Mouse (Mus musculus) liver, embryonic 16.5 days (tissue): Measurements from ENCODE around the gene Scrg1. TPM values are rescaled to one million over a fixed set of nuclear protein-coding genes. Genes with fewer than 3 reads are reported as not detected.

Source experiments
- ATAC-seq: fragments of 200-750 bp; cut with Nextera tagmentation; 2 replicates; pipeline ENCODE4 v1.8.0; 2017; ENCODE audit warnings: low read depth, mild to moderate bottlenecking, moderate number of reproducible peaks, moderate library complexity
- H3K27ac ChIP-seq: fragments of 300-500 bp; sonication (generic); 2 replicates; pipeline ENCODE4 v1.5.1; 2014; ENCODE audit warnings: mild to moderate bottlenecking, low read length
- H3K27me3 ChIP-seq: fragments of 300-500 bp; sonication (generic); 2 replicates; pipeline ENCODE4 v1.6.1; 2014; ENCODE audit warnings: low read depth, low read length, mixed read lengths; ENCODE audit not compliant: control insufficient read depth, insufficient read depth
- H3K36me3 ChIP-seq: fragments of 300-500 bp; sonication (generic); 2 replicates; pipeline ENCODE4 v1.6.1; 2014; ENCODE audit warnings: mild to moderate bottlenecking; ENCODE audit not compliant: control insufficient read depth, insufficient read depth
- H3K4me1 ChIP-seq: fragments of 300-500 bp; sonication (generic); 2 replicates; pipeline ENCODE4 v1.6.1; 2014; ENCODE audit warnings: low read depth, low read length, mixed read lengths; ENCODE audit not compliant: control insufficient read depth
- H3K4me2 ChIP-seq: fragments of 300-500 bp; sonication (generic); 2 replicates; pipeline ENCODE4 v1.6.1; 2014; ENCODE audit warnings: low read depth, low read length, mixed read lengths
- H3K4me3 ChIP-seq: fragments of 300-500 bp; sonication (generic); 2 replicates; pipeline ENCODE4 v1.5.1; 2014; ENCODE audit warnings: low read depth, mild to moderate bottlenecking, low read length
- H3K9ac ChIP-seq: fragments of 300-500 bp; sonication (generic); 2 replicates; pipeline ENCODE4 v1.6.1; 2014; ENCODE audit warnings: low read depth, low read length
- H3K9me3 ChIP-seq: fragments of 300-500 bp; sonication (generic); replicated peaks from 2 replicates; pipeline ENCODE4 v1.6.1; 2016; ENCODE audit warnings: low read length; ENCODE audit not compliant: control insufficient read depth
- WGBS: fragments of 180-500 bp; shearing (Covaris S2); extraction: QIAGEN DNeasy Blood & Tissue Kit; methylation state at CpG from one replicate; pipeline ENCODE4 v1.1.7; 2014; ENCODE audit not compliant: insufficient replicate concordance; 5-methylcytosine and 5-hydroxymethylcytosine counted together
- polyA plus RNA-seq: library from polyadenylated mRNA; unstranded; fragments of >200 nt; fragmentation: Nextera tagmentation; extraction: Ambion mirVana; gene quantifications from 2 replicates; pipeline ENCODE4 v1.2.1, GENCODE M21; 2015

Gene Scrg1
- 0.54 TPM in 1 of 2 replicates, not detected in the other for polyA plus RNA-seq

- WGBS, result 62% methylated on average over 3 of the region's 3 CpGs
- no peak for ATAC-seq
Measured at GRCm38 (mm10) chr8:57455765-57456164, at the start of gene Scrg1. Gene Scrg1 (plus strand): TSS chr8:57455923.

GRCm38 (mm10) chr8:57406366-57406765, 49.4 kb upstream of the Scrg1 start:
- H3K36me3 ChIP-seq, result no peaks in the 10 kb centered on the region
- peaks cover 12% of the 10 kb centered on the region for H3K27me3 ChIP-seq
- H3K9ac ChIP-seq, result no peak overlapping the region
- H3K4me2 ChIP-seq, result no peak overlapping the region
- no peaks in the 10 kb centered on the region for H3K9me3 ChIP-seq
- 48% methylated on average over 4 of the region's 4 CpGs for WGBS
- H3K4me1 ChIP-seq, result no peaks in the 10 kb centered on the region
- no peak for ATAC-seq
- no peak overlapping the region for H3K27ac ChIP-seq
- no peak overlapping the region for H3K4me3 ChIP-seq

More at GRCm38 (mm10) chr8:57455765-57456164, at the start of gene Scrg1:
- H3K4me1 ChIP-seq, result no peaks in the 10 kb centered on the region
- no peak within 1 kb of the TSS for H3K27ac ChIP-seq
- H3K9ac ChIP-seq, result no peak within 1 kb of the TSS
- H3K4me3 ChIP-seq, result no peak within 1 kb of the TSS
- H3K9me3 ChIP-seq, result no peaks in the 10 kb centered on the region
- H3K4me2 ChIP-seq, result no peak within 1 kb of the TSS
- H3K36me3 ChIP-seq, result no peaks in the 10 kb centered on the region
- no peaks in the 10 kb centered on the region for H3K27me3 ChIP-seq

GRCm38 (mm10) chr8:57409333-57409732, 46.4 kb upstream of the Scrg1 start:
- no peak for ATAC-seq
- no peaks in the 10 kb centered on the region for H3K4me1 ChIP-seq
- no peaks in the 10 kb centered on the region for H3K36me3 ChIP-seq
- H3K27me3 ChIP-seq, result peaks cover 14% of the 10 kb centered on the region
- no peaks in the 10 kb centered on the region for H3K9me3 ChIP-seq
- no peak overlapping the region for H3K27ac ChIP-seq
- 56% methylated on average over 2 of the region's 2 CpGs for WGBS
- H3K4me2 ChIP-seq, result no peak overlapping the region
- H3K9ac ChIP-seq, result no peak overlapping the region
- H3K4me3 ChIP-seq, result no peak overlapping the region

GRCm38 (mm10) chr8:57409779-57410472, 45.8 kb upstream of the Scrg1 start:
- H3K4me1 ChIP-seq, result no peaks in the 10 kb centered on the region
- no peak overlapping the region for H3K4me3 ChIP-seq
- ATAC-seq, result no peak

GRCm38 (mm10) chr8:57410473-57410863, 45.3 kb upstream of the Scrg1 start:
- H3K36me3 ChIP-seq, result no peaks in the 10 kb centered on the region
- H3K27me3 ChIP-seq, result peaks cover 14% of the 10 kb centered on the region
- H3K4me1 ChIP-seq, result no peaks in the 10 kb centered on the region
- H3K4me2 ChIP-seq, result no peak overlapping the region
- no peaks in the 10 kb centered on the region for H3K9me3 ChIP-seq
- H3K4me3 ChIP-seq, result no peak overlapping the region
- WGBS, result 17% methylated on average over 16 of the region's 16 CpGs
- no peak overlapping the region for H3K9ac ChIP-seq
- ATAC-seq, result no peak
- no peak overlapping the region for H3K27ac ChIP-seq

More at GRCm38 (mm10) chr8:57409779-57410472, 45.8 kb upstream of the Scrg1 start:
- H3K36me3 ChIP-seq, result no peaks in the 10 kb centered on the region
- WGBS, result 35% methylated on average over 15 of the region's 15 CpGs
- H3K4me2 ChIP-seq, result no peak overlapping the region
- H3K27ac ChIP-seq, result no peak overlapping the region
- no peak overlapping the region for H3K9ac ChIP-seq
- H3K27me3 ChIP-seq, result peaks cover 14% of the 10 kb centered on the region
- H3K9me3 ChIP-seq, result no peaks in the 10 kb centered on the region

GRCm38 (mm10) chr8:57411366-57411765, 44.4 kb upstream of the Scrg1 start:
- Histone ChIP-seq H3K27ac (no peak overlapping the region), H3K9me3 (no peaks in the 10 kb centered on the region), H3K4me2 (no peak overlapping the region), H3K4me3 (no peak overlapping the region), H3K36me3 (no peaks in the 10 kb centered on the region), H3K4me1 (no peaks in the 10 kb centered on the region), H3K27me3 (peaks cover 14% of the 10 kb centered on the region), H3K9ac (no peak overlapping the region)
- whole genome bisulfite sequencing, result 57% methylated on average over 6 of the region's 6 CpGs
- no peak for ATAC-seq

GRCm38 (mm10) chr8:57416827-57417226, 38.9 kb upstream of the Scrg1 start:
- Histone ChIP-seq H3K9ac (no peak overlapping the region), H3K4me2 (no peak overlapping the region), H3K4me1 (no peaks in the 10 kb centered on the region), H3K27me3 (no peaks in the 10 kb centered on the region; the same call in 1 of the 2 replicates), H3K9me3 (no peaks in the 10 kb centered on the region), H3K4me3 (no peak overlapping the region), H3K36me3 (no peaks in the 10 kb centered on the region), H3K27ac (no peak overlapping the region)
- 66% methylated on average over 5 of the region's 5 CpGs for WGBS
- ATAC-seq, result no peak

- WGBS, result 8% methylated on average over 3 of the region's 3 CpGs
- no peaks in the 10 kb centered on the region for H3K36me3 ChIP-seq
Measured at GRCm38 (mm10) chr8:57426074-57426473, 29.6 kb upstream of the Scrg1 start.

GRCm38 (mm10) chr8:57427581-57428366, 27.9 kb upstream of the Scrg1 start:
- WGBS, result 26% methylated on average over 18 of the region's 18 CpGs
- no peaks in the 10 kb centered on the region for H3K9me3 ChIP-seq
- H3K4me3 ChIP-seq, result no peak overlapping the region
- ATAC-seq, result no peak
- H3K4me2 ChIP-seq, result no peak overlapping the region
- no peaks in the 10 kb centered on the region for H3K36me3 ChIP-seq
- H3K9ac ChIP-seq, result no peak overlapping the region
- no peak overlapping the region for H3K27ac ChIP-seq
- H3K4me1 ChIP-seq, result no peaks in the 10 kb centered on the region
- no peaks in the 10 kb centered on the region for H3K27me3 ChIP-seq

More at GRCm38 (mm10) chr8:57426074-57426473, 29.6 kb upstream of the Scrg1 start:
- Histone ChIP-seq H3K9me3 (no peaks in the 10 kb centered on the region), H3K4me2 (no peak overlapping the region), H3K27me3 (no peaks in the 10 kb centered on the region), H3K9ac (no peak overlapping the region), H3K27ac (no peak overlapping the region), H3K4me3 (no peak overlapping the region), H3K4me1 (no peaks in the 10 kb centered on the region)
- ATAC-seq, result no peak
